ENCODE assay signal across 21 mouse cellular contexts in genomic region chr3:89346815-89347540, GRCm38 (mm10). TPM values are rescaled to one million over a fixed set of nuclear protein-coding genes. Genes with fewer than 3 reads are reported as not detected.
DNase-seq lines count a peak whose midpoint lies in the region; ATAC-seq and TF ChIP-seq lines count a peak whose summit lies in the region.
"Had no signal": no experiment of that assay in that cellular context is flagged by ENCODE, and none has a peak within 500 bp of the region (broad histone marks: within the 10 kb centered on the region; RNA-seq: fewer than 3 reads in every experiment).

No protein-coding gene starts in this region.

- H3K27ac ChIP-seq in heart, embryonic 16.5 days (ENCODE audit: low read length) = no peak overlapping the region
- H3K27ac ChIP-seq in heart, postnatal 0 days (ENCODE audit: low read depth) = no peak overlapping the region
- H3K27ac ChIP-seq: embryonic facial prominence, embryonic 13.5 days; hindbrain, embryonic 14.5 days; stomach, embryonic 15.5 days had no signal

- ATAC-seq in heart, embryonic 16.5 days (replicated peaks; ENCODE audit: extremely low read depth, insufficient read depth, low FRiP score) = no peak
- ATAC-seq in heart, postnatal 0 days (ENCODE audit: insufficient read depth, low read depth) = no peak
- ATAC-seq: CD4-positive, CD25-positive, alpha-beta regulatory T cell, adult 4 months; forebrain, embryonic 16.5 days; intestine, embryonic 16.5 days had no signal

- intact Hi-C loops in heart, postnatal 14 days (cut with DNase I) = no loop called here

- no peaks in the 10 kb centered on the region for H3K9me3 ChIP-seq in heart, embryonic 16.5 days (replicated peaks; ENCODE audit: control insufficient read depth, low read length)
- H3K9me3 ChIP-seq in heart, postnatal 0 days (replicated peaks; ENCODE audit: control insufficient read depth, low read length) = no peaks in the 10 kb centered on the region
- H3K9me3 ChIP-seq: embryonic facial prominence, embryonic 13.5 days; G1E; stomach, embryonic 15.5 days had no signal

- peaks cover 7% of the 10 kb centered on the region; the same call in 1 of the 2 replicates for H3K27me3 ChIP-seq in heart, embryonic 16.5 days (ENCODE audit: control insufficient read depth, insufficient read depth, low read length)
- H3K27me3 ChIP-seq in heart, postnatal 0 days (ENCODE audit: control insufficient read depth, insufficient read depth, low read length) = peaks cover 29% of the 10 kb centered on the region
- H3K27me3 ChIP-seq: stomach, embryonic 15.5 days had no signal

- H3K9ac ChIP-seq in heart, embryonic 16.5 days (ENCODE audit: low read length) = no peak overlapping the region
- H3K9ac ChIP-seq in heart, postnatal 0 days (replicated peaks; ENCODE audit: low read depth, low read length) = no peak overlapping the region
- H3K9ac ChIP-seq: hindbrain, embryonic 14.5 days; stomach, embryonic 15.5 days had no signal

- H3K4me1 ChIP-seq in heart, embryonic 16.5 days (ENCODE audit: control insufficient read depth, insufficient read depth, low read length) = peaks cover 8% of the 10 kb centered on the region
- H3K4me1 ChIP-seq in heart, postnatal 0 days (ENCODE audit: control insufficient read depth, insufficient read depth) = peaks cover 7% of the 10 kb centered on the region; the same call in 1 of the 2 replicates

- TF ChIP-seq CTCF in heart, postnatal 0 days (IDR thresholded peaks at IDR 0.05; ENCODE audit: low read depth) = no peak

- 75% methylated on average over 10 of the region's 10 CpGs for WGBS in heart, embryonic 16.5 days
- 75% methylated on average over 10 of the region's 10 CpGs for WGBS in heart, postnatal 0 days

- peaks cover 3% of the 10 kb centered on the region; the same call in 1 of the 2 replicates for H3K36me3 ChIP-seq in heart, embryonic 16.5 days (ENCODE audit: control insufficient read depth, insufficient read depth)
- H3K36me3 ChIP-seq in heart, postnatal 0 days (replicated peaks; ENCODE audit: control insufficient read depth, insufficient read depth, low read length) = peaks cover 22% of the 10 kb centered on the region
- H3K36me3 ChIP-seq: G1E had no signal

- H3K4me2 ChIP-seq in heart, embryonic 16.5 days (ENCODE audit: low read depth, low read length) = 0 out of 2 replicates have a peak overlapping the region, but pooled peaks have one; percentile 7
- H3K4me2 ChIP-seq in heart, postnatal 0 days (ENCODE audit: low read depth, low read length) = peak overlapping the region; percentile 17; the same call in 1 of the 2 replicates
- H3K4me2 ChIP-seq: embryonic facial prominence, embryonic 13.5 days; hindbrain, embryonic 14.5 days had no signal

- no peak overlapping the region for H3K4me3 ChIP-seq in heart, embryonic 16.5 days (ENCODE audit: low read length)
- no peak overlapping the region for H3K4me3 ChIP-seq in heart, postnatal 0 days (ENCODE audit: low read depth, low read length)
- H3K4me3 ChIP-seq: embryonic facial prominence, embryonic 13.5 days; stomach, embryonic 15.5 days had no signal

- no peak for DNase-seq in heart, postnatal 14 days
- DNase-seq in testis, postnatal 10 days (ENCODE audit: low spot score) = peak; percentile 37
- no peak for DNase-seq in testis, postnatal 14 days (ENCODE audit: low spot score)
- no peak for DNase-seq in heart, postnatal 0 days (ENCODE audit: low spot score)
- DNase-seq in embryo, embryonic 9.5 days (ENCODE audit: extremely low spot score) = no peak
- no peak for DNase-seq in adrenal gland, adult 8-10 months
- DNase-seq: cerebellum, adult 18-20 months; kidney, postnatal 25 days; lung, postnatal 36 days had no signal

- no peak for TF ChIP-seq EP300 in heart, postnatal 0 days (IDR thresholded peaks at IDR 0.05; ENCODE audit: low read depth)

RNA-seq across cellular contexts. Expression of gene Adam15, which starts 2.8 kb away (rescaled TPM):
- polyA plus RNA-seq in heart, embryonic 16.5 days (2015; fragmentation: Nextera tagmentation; extraction: Ambion mirVana) = 61.5 and 73.6 TPM in 2 replicates
- total RNA-seq in heart, postnatal 14 days (2021) = 10 to 100 TPM; 80.4 to 100.0 TPM
- 99.0 and 115 TPM in 2 replicates for total RNA-seq in heart, postnatal 0 days (2014; rRNA removed; ENCODE audit: low replicate concordance)
- 72.3 and 82.2 TPM in 2 replicates for polyA plus RNA-seq in heart, postnatal 0 days (2015; fragmentation: Nextera tagmentation; extraction: Ambion mirVana)
- total RNA-seq in adrenal gland, adult 8-10 months (2022) = 10 to 100 TPM; 58.4 to 85.4 (median 71.3) TPM

RNA-seq across cellular contexts. Expression of gene Efna4, which starts 9.2 kb away (rescaled TPM):
- 5.2 and 7.3 TPM in 2 replicates for polyA plus RNA-seq in heart, embryonic 16.5 days (2015; fragmentation: Nextera tagmentation; extraction: Ambion mirVana)
- under 1 TPM; 0.49 to 0.74 TPM for total RNA-seq in heart, postnatal 14 days (2021)
- 2.7 and 7.2 TPM in 2 replicates for total RNA-seq in heart, postnatal 0 days (2014; rRNA removed; ENCODE audit: low replicate concordance)
- 2.6 and 3.5 TPM in 2 replicates for polyA plus RNA-seq in heart, postnatal 0 days (2015; fragmentation: Nextera tagmentation; extraction: Ambion mirVana)
- total RNA-seq in adrenal gland, adult 8-10 months (2022) = 1 to 10 TPM; 1.1 to 3.5 (median 1.9) TPM
- total RNA-seq: G1E had no signal
- polyA plus RNA-seq: CD4-positive, CD25-positive, alpha-beta regulatory T cell, adult 4 months; G1E had no signal

RNA-seq across cellular contexts. Expression of gene Dcst2, which starts 14.8 kb away (rescaled TPM):
- polyA plus RNA-seq in heart, embryonic 16.5 days (2015; fragmentation: Nextera tagmentation; extraction: Ambion mirVana) = not detected in 2 replicates
- total RNA-seq in heart, postnatal 14 days (2021) = not detected
- 0.39 TPM in 1 of 2 replicates, not detected in the other for total RNA-seq in heart, postnatal 0 days (2014; rRNA removed; ENCODE audit: low replicate concordance)
- 0.07 TPM in 1 of 2 replicates, not detected in the other for polyA plus RNA-seq in heart, postnatal 0 days (2015; fragmentation: Nextera tagmentation; extraction: Ambion mirVana)
- total RNA-seq in adrenal gland, adult 8-10 months (2022) = under 1 TPM; 0.43 to 0.78 (median 0.46) TPM
- total RNA-seq: G1E; heart, adult 18-20 months; midbrain, postnatal 0 days had no signal
- polyA plus RNA-seq: forebrain, embryonic 16.5 days; G1E; neural tube, embryonic 11.5 days had no signal

RNA-seq across cellular contexts. Expression of gene Dcst1, which starts 18.1 kb away (rescaled TPM):
- 0.06 and 0.21 TPM in 2 replicates for polyA plus RNA-seq in heart, embryonic 16.5 days (2015; fragmentation: Nextera tagmentation; extraction: Ambion mirVana)
- total RNA-seq in heart, postnatal 14 days (2021) = under 1 TPM; 0.22 to 0.48 TPM
- 0.50 TPM in 1 of 2 replicates, not detected in the other for total RNA-seq in heart, postnatal 0 days (2014; rRNA removed; ENCODE audit: low replicate concordance)
- 0.10 and 0.29 TPM in 2 replicates for polyA plus RNA-seq in heart, postnatal 0 days (2015; fragmentation: Nextera tagmentation; extraction: Ambion mirVana)
- 1 to 10 TPM in 2 of 4 experiments, under 1 TPM in 2; 0.20 to 2.2 (median 0.97) TPM for total RNA-seq in adrenal gland, adult 8-10 months (2022)
- total RNA-seq: heart, adult 18-20 months had no signal
- polyA plus RNA-seq: G1E had no signal

RNA-seq across cellular contexts. Expression of gene Efna3, which starts 24.2 kb away (rescaled TPM):
- polyA plus RNA-seq in heart, embryonic 16.5 days (2015; fragmentation: Nextera tagmentation; extraction: Ambion mirVana) = 0.89 and 1.1 TPM in 2 replicates
- not detected for total RNA-seq in heart, postnatal 14 days (2021)
- not detected in 2 replicates for total RNA-seq in heart, postnatal 0 days (2014; rRNA removed; ENCODE audit: low replicate concordance)
- 0.12 and 0.44 TPM in 2 replicates for polyA plus RNA-seq in heart, postnatal 0 days (2015; fragmentation: Nextera tagmentation; extraction: Ambion mirVana)
- total RNA-seq in adrenal gland, adult 8-10 months (2022) = 1 to 10 TPM in 1 of 4 experiments, under 1 TPM in 3; 0.15 to 1.5 (median 0.62) TPM
- total RNA-seq: G1E; heart, adult 18-20 months had no signal
- polyA plus RNA-seq: CD4-positive, CD25-positive, alpha-beta regulatory T cell, adult 4 months; G1E; spleen, adult 2 months had no signal
